Mouse (Mus musculus): ENCODE data around the gene Ergic3.

Ergic3 gene

DNA sequence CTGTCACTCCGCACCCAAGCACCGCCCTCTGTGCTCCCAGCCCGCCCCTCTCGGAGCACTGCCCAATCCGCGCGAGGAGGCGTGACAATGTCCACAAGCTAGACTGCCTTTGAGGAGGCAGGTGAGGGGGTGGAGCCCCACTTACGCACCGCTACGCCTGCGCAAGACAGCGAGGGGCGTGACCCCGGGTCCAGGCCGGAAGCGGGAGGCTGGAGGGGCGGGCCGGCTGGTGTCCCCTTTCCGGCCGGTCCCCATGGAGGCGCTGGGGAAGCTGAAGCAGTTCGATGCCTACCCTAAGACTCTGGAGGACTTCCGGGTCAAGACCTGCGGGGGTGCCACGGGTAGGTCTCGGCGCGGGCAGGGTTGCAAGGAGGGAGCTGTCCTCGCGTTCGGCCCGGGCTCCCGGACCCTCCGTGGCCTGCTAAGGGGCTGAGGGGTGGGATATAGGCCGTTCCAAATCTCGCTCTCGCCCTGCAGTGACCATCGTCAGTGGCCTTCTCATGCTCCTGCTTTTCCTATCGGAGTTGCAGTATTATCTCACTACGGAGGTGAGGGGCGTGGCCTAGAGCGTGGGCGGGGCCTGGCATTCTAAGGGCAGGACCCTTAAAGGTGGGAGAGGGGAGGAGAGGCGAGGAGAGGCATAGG is at the start of gene Ergic3, which contains the start of gene 6430550D23Rik:
Ergic3 (plus strand) TSS at position 158 of the 645 bp plus-strand sequence.
6430550D23Rik (minus strand) TSS at position 90 of the 645 bp plus-strand sequence.
- peak; percentile 95 for DNase-seq

- no peak for DNase-seq
These were observed 47.9 kb upstream of the Ergic3 start for GRCm38 (mm10) chr2:155959981-155960380.

- no peak for DNase-seq
These were observed 46.0 kb upstream of the Ergic3 start for GRCm38 (mm10) chr2:155961862-155962261.

DNA sequence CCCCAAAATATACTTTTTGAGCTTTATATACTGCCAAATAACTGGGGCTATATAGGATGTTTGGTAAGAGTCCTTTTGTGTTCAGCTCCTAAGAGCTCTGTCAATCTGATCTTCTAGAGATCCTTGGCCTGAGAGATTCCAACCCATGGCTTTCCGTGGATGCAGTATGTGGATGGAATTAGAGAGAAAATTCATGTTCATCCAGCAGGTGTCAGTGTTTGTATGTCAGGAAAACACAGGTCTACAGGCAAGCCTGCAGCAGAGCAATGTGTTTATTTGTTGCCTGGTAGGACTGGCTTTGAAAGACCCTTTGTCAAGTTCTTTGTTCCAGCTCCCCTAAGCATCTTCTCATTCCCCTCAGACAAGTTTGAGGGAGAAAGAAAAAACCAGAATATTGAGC is 44.9 kb upstream of the Ergic3 start:
- DNase-seq, result no peak

DNA sequence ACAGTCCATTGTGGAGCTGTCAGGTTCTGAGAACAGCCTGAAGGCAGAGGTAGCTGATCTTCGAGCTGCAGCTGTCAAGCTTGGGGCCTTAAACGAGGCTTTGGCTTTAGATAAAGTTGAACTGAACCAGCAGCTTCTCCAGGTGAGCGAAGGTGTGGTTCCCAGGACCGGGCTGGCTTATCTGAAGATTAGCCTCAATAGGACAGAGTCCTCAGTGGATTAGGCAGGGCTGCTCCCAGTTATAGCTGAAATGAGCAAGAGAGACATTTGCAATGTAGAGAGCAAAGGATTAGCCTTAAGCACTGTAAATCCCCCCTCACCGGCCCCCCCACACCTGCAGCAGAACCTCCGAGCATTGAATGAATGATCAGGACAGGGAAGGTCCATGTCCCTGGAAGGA is 34.5 kb upstream of the Ergic3 start:
- no peak for DNase-seq

- DNase-seq, result no peak
These were observed 33.6 kb upstream of the Ergic3 start for GRCm38 (mm10) chr2:155974087-155974731.

- no peak for DNase-seq
These were observed 28.4 kb upstream of the Ergic3 start for GRCm38 (mm10) chr2:155979328-155979991.

GRCm38 (mm10) chr2:155985776-155986175 is 22.1 kb upstream of the Ergic3 start:
- no peak for DNase-seq

- no peak for DNase-seq
These were observed 20.7 kb upstream of the Ergic3 start for GRCm38 (mm10) chr2:155987131-155987530.

DNA sequence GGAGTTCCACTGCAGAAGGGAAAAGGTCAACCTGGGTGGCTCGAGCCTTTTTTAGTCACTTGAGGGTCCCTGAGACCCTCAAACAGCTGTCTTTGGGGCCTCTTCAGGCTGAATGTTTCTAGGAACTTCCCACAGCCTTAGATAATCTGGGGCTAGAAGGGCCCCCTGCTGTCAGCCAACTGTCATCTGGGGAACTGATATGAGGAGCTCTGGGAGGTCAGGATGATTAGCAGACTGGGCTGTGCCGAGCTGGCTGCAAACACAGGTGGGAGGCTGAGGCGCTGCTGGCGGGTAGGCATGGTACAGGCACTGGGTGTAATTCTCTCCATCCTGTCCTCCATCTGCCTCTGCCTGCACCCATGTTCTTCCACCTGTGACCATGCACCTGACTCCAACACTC is 18.8 kb upstream of the Ergic3 start:
- no peak for DNase-seq

- no peak for DNase-seq
These were observed 16.7 kb upstream of the Ergic3 start for GRCm38 (mm10) chr2:155991151-155991550.

DNA sequence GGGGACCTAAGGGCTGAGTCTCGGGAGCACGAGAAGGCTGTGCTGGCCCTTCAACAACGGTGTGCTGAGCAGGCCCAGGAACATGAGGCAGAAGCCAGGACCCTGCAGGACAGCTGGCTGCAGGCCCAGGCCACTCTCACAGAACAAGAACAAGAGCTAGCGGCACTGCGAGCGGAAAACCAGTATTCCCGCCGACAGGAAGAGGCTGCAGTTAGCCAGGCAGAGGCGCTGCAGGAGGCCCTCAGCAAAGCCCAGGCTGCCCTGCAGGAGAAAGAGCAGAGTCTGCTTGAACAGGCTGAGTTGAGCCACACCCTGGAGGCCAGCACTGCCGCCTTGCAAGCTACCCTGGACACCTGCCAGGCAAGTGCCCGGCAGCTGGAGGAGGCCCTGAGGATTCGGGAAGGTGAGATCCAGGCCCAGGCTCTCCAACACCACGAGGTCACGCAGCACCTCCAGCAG is 16.0 kb upstream of the Ergic3 start:
- DNase-seq, result peak; percentile 47

DNA sequence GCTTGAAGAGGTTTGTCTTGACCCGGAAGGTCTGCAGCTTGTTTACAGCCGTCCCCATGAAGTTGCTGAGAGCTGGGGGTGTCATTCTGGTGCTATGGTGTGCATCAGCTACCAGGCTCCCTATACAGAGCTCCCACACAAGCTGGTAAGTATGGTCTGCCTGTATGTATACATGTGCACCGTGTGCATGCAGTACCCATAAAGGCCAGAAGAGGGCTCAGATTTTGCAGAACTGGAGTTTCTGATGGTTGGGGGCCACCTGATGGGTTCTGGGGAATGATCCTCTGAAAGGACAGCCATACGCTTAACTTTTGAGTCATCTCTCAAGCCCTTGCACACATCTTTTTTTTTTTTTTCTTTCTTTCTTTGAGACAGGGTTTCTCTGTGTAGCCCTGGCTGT is 2.5 kb upstream of the Ergic3 start:
- peak; percentile 27 for DNase-seq

DNA sequence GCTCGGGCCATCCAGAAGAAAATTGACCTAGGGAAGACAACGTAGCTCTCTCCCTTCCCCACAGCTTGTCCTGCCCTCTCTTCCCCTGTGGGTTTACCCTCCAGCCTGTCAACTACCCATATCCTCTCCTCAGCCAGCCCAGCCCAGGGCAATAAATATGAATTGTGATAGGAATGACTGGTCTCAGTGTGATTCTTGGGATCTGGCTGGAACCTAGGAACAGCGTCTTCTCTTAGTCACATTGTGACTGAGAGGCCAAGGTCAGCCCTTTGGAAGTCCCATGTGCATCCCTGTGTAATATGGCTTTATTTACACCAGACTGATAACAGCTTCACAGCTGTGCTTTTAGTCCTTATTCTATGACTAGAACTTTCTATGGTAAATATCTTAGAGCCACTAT is 10.3 kb downstream of the Ergic3 start:
- no peak for DNase-seq

DNA sequence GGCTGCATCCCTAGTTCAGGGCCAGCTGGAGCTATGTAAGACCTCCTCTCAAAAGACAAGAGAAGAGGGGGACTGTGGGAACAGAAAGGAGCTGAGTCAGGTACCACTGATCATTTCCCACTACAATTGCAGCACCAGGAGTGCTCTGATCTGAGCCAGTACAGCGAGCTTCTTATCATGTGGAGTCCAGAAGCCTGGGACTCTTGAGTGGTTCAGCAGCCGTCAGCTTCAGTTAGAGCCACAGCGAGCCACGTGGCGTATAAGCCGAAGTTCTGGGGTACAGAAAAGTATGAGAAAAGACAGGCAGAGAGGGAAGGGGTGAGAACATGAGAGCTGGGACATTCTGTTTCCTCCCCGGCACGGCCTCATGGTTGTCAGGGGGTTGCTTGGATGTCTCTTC is 13.4 kb downstream of the Ergic3 start:
- DNase-seq, result no peak

GRCm38 (mm10) chr2:156021765-156022164 is 13.9 kb downstream of the Ergic3 start:
- no peak for DNase-seq

- no peak for DNase-seq
These were observed 17.6 kb downstream of the Ergic3 start for GRCm38 (mm10) chr2:156025482-156025881.

DNA sequence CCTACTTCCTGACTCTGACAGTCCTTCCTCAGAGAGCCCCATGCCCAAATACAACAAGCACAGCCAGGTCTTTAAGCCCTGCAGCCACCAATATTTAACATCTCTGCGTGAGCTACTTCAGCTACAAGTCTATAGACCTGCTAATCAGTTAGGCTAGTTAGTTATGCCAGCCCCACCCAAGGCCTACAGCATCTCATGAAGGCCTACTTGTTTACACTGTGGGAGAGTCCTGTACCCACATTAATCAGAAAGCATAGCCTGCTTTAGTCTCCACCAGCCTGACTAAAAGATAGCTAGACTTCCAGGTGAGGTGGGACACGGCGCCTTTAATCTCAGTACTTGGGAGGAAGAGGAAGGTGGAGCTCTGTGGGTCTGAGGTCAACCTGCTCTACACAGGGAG is 31.5 kb downstream of the Ergic3 start:
- DNase-seq, result no peak

- no peak for DNase-seq
These were observed 35.1 kb downstream of the Ergic3 start for GRCm38 (mm10) chr2:156042903-156043302.

DNA sequence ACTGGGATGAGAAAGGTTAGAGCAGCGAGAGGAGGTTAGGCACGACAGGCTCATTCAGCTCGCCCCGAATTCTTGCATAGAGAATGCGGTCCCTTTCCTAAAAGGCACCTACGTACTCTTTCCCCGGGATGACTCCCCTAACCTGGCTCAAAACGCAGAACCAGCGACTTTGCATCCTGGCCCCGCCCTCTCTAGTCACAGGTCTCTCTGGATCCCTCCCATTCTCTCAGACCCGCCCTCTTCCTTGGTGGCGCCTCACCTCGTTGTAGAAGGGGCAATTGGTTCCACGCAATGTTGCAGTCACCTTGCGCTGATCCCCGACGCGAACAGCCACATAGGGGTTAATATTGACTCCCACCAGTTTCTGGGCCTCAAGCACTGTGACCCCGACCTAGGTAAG is 40.1 kb downstream of the Ergic3 start:
- DNase-seq, result no peak

DNA sequence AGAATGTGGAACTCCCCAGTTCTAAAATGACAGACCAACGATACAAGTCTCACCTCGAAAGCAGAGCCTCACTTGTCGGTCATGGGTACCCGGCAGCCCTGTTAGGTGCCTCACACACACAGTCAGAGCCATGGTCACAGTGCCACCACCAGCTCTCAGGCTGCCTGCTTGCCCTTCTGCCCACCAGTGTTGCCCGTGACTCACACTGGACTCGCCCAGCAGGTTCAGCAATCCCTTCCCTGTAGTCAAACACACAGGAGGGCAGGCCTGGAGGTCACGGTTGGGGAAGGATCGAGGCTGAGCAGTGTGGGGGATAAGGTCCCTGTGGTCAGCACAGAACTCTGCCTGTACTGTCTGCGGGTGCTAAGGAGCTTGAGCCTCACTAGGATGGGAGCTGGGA is 45.0 kb downstream of the Ergic3 start, which contains the start of gene Fer1l4:
Fer1l4 (minus strand) TSS at position 132 of the 400 bp plus-strand sequence.
- DNase-seq, result no peak

GRCm38 (mm10) chr2:156065099-156066041 is 57.5 kb downstream of the Ergic3 start, which contains the start of gene Spag4:
TSS of gene Spag4 (plus strand) at chr2:156065175.
- peak; percentile 81 for DNase-seq

DNA sequence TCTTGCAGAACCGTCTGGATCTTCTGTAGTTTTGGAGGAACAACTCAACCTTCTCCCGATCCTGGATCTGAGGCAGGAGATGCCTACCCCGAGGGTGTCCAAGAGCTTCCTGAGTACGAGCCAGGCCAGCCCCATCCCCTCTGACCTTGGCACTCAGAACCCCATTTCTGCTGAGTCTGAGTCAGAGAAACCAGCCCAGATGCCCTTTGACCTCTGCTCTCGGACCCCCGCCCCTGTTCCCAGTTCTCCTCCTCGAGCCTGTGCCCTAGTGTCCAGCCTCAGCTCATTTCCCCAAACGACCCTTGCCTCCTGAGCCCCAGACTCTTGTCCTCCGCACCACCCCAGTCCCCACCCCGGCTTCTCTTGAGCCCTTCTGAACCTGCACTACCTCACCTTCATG is 58.3 kb downstream of the Ergic3 start:
- DNase-seq, result no peak
